Mouse (Mus musculus) forebrain, embryonic 16.5 days (tissue): ENCODE data around the gene Il2rg. TPM values are rescaled to one million over a fixed set of nuclear protein-coding genes. Genes with fewer than 3 reads are reported as not detected.

Experiments
- ATAC-seq: fragments of 200-750 bp; cut with Nextera tagmentation; 2 replicates; pipeline ENCODE4 v1.8.0; 2017; ENCODE audit warnings: mild to moderate bottlenecking, moderate library complexity
- H3K27ac ChIP-seq: fragments of 300-500 bp; sonication (generic); 2 replicates; pipeline ENCODE4 v1.5.1; 2014; ENCODE audit warnings: low read length, control low read depth
- H3K27me3 ChIP-seq: fragments of 300-500 bp; sonication (generic); replicated peaks from 2 replicates; pipeline ENCODE4 v1.6.1; 2014; ENCODE audit warnings: low read length; ENCODE audit not compliant: control insufficient read depth, insufficient read depth
- H3K36me3 ChIP-seq: fragments of 300-500 bp; sonication (generic); 2 replicates; pipeline ENCODE4 v1.6.1; 2014; ENCODE audit not compliant: control insufficient read depth, insufficient read depth
- H3K4me1 ChIP-seq: fragments of 300-500 bp; sonication (generic); replicated peaks from 2 replicates; pipeline ENCODE4 v1.6.1; 2014; ENCODE audit warnings: low read length; ENCODE audit not compliant: control insufficient read depth, insufficient read depth
- H3K4me2 ChIP-seq: fragments of 300-500 bp; sonication (generic); 2 replicates; pipeline ENCODE4 v1.6.1; 2014; ENCODE audit warnings: mild to moderate bottlenecking, low read length, control low read depth
- H3K4me3 ChIP-seq: fragments of 300-500 bp; sonication (generic); replicated peaks from 2 replicates; pipeline ENCODE4 v1.5.1; 2014; ENCODE audit warnings: mild to moderate bottlenecking, low read length, control low read depth
- H3K9ac ChIP-seq: fragments of 300-500 bp; sonication (generic); replicated peaks from 2 replicates; pipeline ENCODE4 v1.6.1; 2014; ENCODE audit warnings: low read depth, low read length, control low read depth
- H3K9me3 ChIP-seq: fragments of 300-500 bp; sonication (generic); 2 replicates; pipeline ENCODE4 v1.6.1; 2016; ENCODE audit warnings: low read length; ENCODE audit not compliant: control insufficient read depth
- WGBS: fragments of 180-500 bp; shearing (Covaris S2); extraction: QIAGEN DNeasy Blood & Tissue Kit; methylation state at CpG from one replicate; pipeline ENCODE4 v1.1.7; 2014; 5-methylcytosine and 5-hydroxymethylcytosine counted together
- polyA plus RNA-seq: library from polyadenylated mRNA; unstranded; fragments of >200 nt; fragmentation: Nextera tagmentation; extraction: Ambion mirVana; gene quantifications from 2 replicates; pipeline ENCODE4 v1.2.1, GENCODE M21; 2015

Il2rg gene
- polyA plus RNA-seq, 1 experiment from 2014 or later = 4.4 TPM

DNA sequence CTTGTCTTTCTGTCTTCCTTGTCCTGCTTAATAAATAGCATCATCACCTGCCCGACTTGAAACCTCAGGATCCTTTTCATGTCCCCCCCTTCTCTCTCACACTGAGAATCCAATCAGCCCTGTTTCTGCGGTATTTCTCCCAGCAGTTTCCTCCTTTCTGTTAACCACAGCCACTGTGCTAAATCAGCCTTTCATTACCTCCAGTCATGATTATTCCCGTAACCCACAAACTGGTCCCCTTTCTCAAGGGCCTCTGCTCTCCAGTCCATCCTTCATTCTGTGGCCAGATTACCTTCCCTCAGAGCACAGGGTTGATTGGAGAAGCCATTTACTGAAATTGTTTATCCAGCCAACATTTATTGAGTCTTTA, 685 bp upstream of the Il2rg start, which contains the start of gene Gm20489:
Gm20489 (minus strand) TSS at position 269 of the 370 bp plus-strand sequence.
- Histone ChIP-seq H3K4me3 (no peak within 1 kb of the TSS), H3K27me3 (no peaks in the 10 kb centered on the region), H3K9ac (no peak within 1 kb of the TSS), H3K27ac (no peak within 1 kb of the TSS), H3K4me1 (no peaks in the 10 kb centered on the region), H3K36me3 (no peaks in the 10 kb centered on the region), H3K9me3 (no peaks in the 10 kb centered on the region), H3K4me2 (no peak within 1 kb of the TSS)
- no peak for ATAC-seq
- 69% methylated on average over 3 of the region's 3 CpGs for WGBS

DNA sequence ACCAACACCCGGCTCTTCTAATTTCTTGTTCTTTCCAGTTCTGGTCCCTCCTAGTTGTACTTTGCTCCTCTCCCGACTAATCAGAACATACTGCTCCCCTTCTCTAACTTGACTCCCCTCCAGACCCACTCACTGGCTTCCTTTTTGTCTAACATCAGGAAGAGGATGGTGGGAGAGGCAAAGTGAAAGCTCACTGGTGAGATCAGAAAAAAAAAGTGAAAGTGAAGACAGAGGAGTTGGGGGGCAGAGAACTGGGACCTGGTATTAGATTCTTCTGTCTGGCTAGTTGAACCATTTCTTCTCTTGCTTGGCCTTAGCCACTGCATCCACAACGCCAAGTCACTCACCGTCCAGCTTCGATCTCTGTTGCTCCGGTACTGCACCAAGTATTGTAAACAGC, 1.4 kb downstream of the Il2rg start:
- no peak overlapping the region for H3K27ac ChIP-seq
- 97% methylated on average over 6 of the region's 6 CpGs for WGBS

DNA sequence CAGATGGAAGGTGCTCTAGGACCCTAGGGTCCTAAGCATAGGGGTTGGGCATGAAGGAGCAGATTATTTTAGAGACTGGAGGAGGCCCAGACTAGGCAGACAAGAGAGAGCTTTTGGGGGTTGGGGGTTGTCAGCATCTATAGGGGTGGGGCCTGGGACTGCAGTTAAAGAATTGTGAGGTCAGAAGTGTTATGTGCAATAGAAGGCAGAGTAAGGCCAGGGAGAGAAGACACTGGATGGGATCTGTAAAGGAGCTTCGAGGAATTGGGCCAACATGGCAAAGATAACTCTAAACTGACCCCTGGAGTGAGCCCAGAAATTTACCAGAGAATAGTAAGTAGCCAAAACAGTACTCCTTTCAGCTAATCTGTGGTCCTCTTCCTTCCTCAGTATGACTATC, 4.2 kb downstream of the Il2rg start, which contains the start of gene Gm614:
Gm614 (minus strand) TSS at position 101 of the 400 bp plus-strand sequence.
- H3K9ac ChIP-seq = no peak within 1 kb of the TSS
- no peaks in the 10 kb centered on the region for H3K36me3 ChIP-seq
- no peak within 1 kb of the TSS for H3K4me2 ChIP-seq
- peaks cover 7% of the 10 kb centered on the region; the same call in 1 of the 2 replicates for H3K4me1 ChIP-seq
- ATAC-seq = no peak
- WGBS = 93% methylated on average over 1 of the region's 1 CpGs
- no peak within 1 kb of the TSS for H3K4me3 ChIP-seq
- H3K27ac ChIP-seq = no peak within 1 kb of the TSS
- no peaks in the 10 kb centered on the region for H3K27me3 ChIP-seq
- no peaks in the 10 kb centered on the region for H3K9me3 ChIP-seq

More for the DNA sequence above, 1.4 kb downstream of the Il2rg start:
- Histone ChIP-seq H3K9me3 (no peaks in the 10 kb centered on the region), H3K9ac (no peak overlapping the region), H3K4me3 (no peak overlapping the region), H3K27me3 (no peaks in the 10 kb centered on the region), H3K4me1 (no peaks in the 10 kb centered on the region), H3K4me2 (no peak overlapping the region), H3K36me3 (no peaks in the 10 kb centered on the region)
- no peak for ATAC-seq

DNA sequence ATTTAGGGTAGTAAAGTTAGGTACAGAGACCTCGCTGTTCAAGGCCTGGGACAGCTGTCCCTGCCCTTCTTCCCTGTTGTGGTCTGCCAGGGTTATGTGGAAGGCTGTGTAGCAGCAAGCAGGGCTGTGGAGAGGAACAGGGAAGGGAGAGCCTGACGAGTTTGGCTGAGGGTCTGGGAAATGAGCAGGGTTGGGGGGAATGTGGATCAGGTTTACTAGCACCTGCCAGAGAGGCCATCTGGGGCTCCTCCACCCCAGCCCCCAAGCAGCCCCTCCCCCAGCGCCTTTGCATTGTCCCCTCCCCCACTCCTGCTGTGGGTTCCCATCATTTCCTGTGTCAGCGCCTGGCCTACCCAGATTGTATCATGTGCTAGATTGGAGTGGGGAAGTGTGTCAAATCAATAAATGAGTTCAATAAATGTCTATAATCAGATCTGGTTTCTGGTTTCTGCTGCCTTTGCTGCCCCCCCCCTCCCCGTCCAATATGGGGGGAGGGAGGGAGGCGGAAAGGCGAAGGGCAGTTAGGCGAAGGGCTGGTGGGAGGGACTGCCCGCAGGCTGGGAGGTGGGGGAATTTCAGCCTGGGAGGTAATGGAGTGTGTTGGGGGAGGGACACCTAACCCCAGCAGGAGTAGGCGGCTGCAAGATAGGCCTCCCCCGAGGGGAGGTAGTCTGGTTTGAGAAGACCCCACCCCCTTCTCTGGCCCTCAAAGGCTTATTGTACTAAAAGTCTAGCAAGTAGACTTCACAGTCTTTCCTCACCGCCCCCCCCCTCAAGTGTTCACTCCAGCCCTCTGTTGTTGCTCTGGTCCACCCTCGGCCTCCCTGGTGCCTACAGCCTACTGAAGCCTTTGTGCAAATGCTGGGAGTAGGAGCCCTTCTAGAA, 7.4 kb downstream of the Il2rg start:
- H3K4me3 ChIP-seq = no peak overlapping the region
- peak; percentile 47 for ATAC-seq
- peak overlapping the region; percentile 28; the same call in 1 of the 2 replicates for H3K27ac ChIP-seq
- no peaks in the 10 kb centered on the region for H3K27me3 ChIP-seq
- H3K4me1 ChIP-seq = peaks cover 7% of the 10 kb centered on the region; the same call in 1 of the 2 replicates
- no peaks in the 10 kb centered on the region for H3K36me3 ChIP-seq
- 17% methylated on average over 9 of the region's 13 CpGs for WGBS
- no peak overlapping the region for H3K9ac ChIP-seq
- H3K4me2 ChIP-seq = no peak overlapping the region
- no peaks in the 10 kb centered on the region for H3K9me3 ChIP-seq

DNA sequence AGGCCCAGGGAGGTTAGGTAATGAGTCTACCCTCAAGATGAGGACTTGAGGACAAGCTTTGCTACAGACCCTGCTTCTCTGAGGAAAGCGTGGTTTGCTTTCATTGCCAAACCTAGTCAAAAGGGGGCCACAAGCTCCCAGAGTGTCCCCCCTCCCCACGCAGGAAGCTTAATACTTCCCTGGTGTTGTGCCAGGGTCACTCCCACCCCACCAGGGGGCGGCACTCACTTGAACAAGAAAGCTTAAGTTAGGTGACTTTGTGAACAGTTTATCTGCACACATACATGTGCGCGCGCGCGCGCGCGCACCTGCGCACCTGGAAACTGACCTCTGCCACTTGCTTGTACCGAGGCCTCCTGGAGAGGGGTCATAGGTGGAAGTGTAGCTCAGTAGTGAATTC, 11.5 kb downstream of the Il2rg start:
- Histone ChIP-seq H3K4me3 (no peak overlapping the region), H3K27ac (no peak overlapping the region), H3K27me3 (no peaks in the 10 kb centered on the region), H3K9me3 (no peaks in the 10 kb centered on the region), H3K4me2 (no peak overlapping the region), H3K4me1 (peaks cover 12% of the 10 kb centered on the region), H3K9ac (no peak overlapping the region), H3K36me3 (no peaks in the 10 kb centered on the region)
- 83% methylated on average over 13 of the region's 13 CpGs for WGBS
- no peak for ATAC-seq

DNA sequence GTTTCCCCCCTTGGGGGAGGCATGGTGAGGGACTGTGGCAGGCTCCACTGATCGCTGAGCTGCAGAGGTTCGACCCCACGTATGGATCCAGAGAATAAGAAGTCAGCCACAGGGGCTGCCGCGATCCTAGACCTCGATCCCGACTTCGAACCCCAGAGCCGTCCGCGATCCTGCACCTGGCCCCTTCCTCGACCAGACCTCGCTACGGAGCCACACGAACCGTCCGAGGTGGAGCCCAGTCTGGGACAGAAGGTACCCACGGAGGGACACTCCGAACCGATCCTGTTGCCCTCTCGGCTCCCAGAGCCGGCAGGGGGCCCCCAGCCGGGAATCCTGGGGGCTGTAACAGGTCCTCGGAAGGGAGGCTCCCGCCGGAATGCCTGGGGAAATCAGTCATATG, 13.3 kb downstream of the Il2rg start:
- WGBS = 18% methylated on average over 25 of the region's 26 CpGs
- H3K4me1 ChIP-seq = peaks cover 5% of the 10 kb centered on the region; the same call in 1 of the 2 replicates
- H3K4me3 ChIP-seq = peak overlapping the region; percentile 54
- no peaks in the 10 kb centered on the region for H3K9me3 ChIP-seq
- ATAC-seq = peak; percentile 34
- H3K27me3 ChIP-seq = no peaks in the 10 kb centered on the region
- H3K27ac ChIP-seq = no peak overlapping the region
- peak overlapping the region; percentile 71 for H3K4me2 ChIP-seq
- peak overlapping the region; percentile 53 for H3K9ac ChIP-seq
- H3K36me3 ChIP-seq = no peaks in the 10 kb centered on the region

DNA sequence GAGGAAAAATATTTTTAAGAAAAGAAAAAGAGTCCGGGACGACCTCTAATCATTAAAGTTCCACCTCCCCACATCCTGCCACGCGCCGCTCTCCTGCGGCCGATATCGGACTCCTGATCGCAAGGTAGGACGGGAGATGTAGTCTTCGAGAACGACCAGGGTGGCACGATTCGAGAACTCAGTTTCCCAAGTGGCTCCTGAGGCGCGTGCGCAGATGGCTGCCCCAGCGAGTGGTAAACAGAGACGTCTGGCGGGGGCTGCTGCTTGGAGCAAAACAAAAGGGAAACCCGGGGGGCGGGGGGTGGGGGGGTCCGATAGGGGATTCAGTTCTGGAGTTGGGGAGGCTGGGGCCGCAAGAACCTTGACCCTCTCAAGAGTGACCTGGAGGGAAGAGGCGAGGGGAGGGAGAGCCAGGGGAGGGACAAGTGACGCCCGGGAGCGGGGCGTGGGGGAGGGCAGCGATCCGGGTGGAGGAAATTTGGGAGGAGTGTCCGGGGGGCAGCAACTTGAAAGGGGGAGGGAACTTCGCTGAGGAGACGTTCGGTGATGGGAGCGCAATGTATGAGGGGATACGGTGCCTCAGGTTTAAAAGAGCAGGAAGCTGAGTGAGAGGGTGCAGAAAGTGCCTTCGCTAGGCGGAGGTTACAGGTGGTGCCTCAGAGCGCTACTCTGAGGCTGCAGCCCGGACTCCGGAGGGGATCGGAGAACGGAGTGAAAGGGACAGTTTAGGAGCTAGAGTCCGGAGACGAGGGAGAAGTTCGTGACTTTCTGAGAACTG, 13.9 kb downstream of the Il2rg start, which contains the start of gene Foxo4:
Foxo4 (plus strand) TSS at position 577 of the 778 bp plus-strand sequence.
- WGBS = 23% methylated on average over 46 of the region's 47 CpGs
- Histone ChIP-seq H3K4me3 (peak within 1 kb of the TSS; percentile 54), H3K4me1 (peaks cover 5% of the 10 kb centered on the region; the same call in 1 of the 2 replicates), H3K9me3 (no peaks in the 10 kb centered on the region), H3K36me3 (no peaks in the 10 kb centered on the region), H3K27ac (no peak within 1 kb of the TSS), H3K9ac (peak within 1 kb of the TSS; percentile 53), H3K4me2 (peak within 1 kb of the TSS; percentile 71), H3K27me3 (no peaks in the 10 kb centered on the region)
- ATAC-seq = peak; percentile 96

DNA sequence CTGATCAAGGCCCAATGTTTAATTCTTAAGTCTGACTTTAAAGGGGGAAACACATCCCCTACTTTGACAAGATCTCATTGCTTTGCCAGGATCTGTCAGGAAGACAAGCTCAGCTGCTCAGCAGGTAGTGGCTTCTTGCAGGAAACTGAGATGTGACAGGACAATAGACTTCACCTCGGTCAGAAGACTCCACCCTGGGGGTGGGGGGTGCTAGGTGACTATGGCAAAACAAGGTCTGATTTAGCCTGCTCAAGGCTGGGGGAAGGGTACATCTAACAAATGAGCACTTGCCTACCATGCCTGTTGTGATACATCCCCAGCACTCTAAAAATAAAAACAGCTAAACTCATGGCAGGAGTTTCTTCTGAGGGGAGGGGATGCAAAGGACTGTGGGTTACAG, 23.0 kb downstream of the Il2rg start:
- no peaks in the 10 kb centered on the region for H3K27me3 ChIP-seq
- H3K4me3 ChIP-seq = no peak overlapping the region
- no peak for ATAC-seq
- no peak overlapping the region for H3K4me2 ChIP-seq
- no peaks in the 10 kb centered on the region for H3K4me1 ChIP-seq
- no peak overlapping the region for H3K27ac ChIP-seq
- H3K9ac ChIP-seq = no peak overlapping the region
- 42% methylated on average over 1 of the region's 1 CpGs for WGBS
- H3K9me3 ChIP-seq = no peaks in the 10 kb centered on the region
- H3K36me3 ChIP-seq = no peaks in the 10 kb centered on the region

DNA sequence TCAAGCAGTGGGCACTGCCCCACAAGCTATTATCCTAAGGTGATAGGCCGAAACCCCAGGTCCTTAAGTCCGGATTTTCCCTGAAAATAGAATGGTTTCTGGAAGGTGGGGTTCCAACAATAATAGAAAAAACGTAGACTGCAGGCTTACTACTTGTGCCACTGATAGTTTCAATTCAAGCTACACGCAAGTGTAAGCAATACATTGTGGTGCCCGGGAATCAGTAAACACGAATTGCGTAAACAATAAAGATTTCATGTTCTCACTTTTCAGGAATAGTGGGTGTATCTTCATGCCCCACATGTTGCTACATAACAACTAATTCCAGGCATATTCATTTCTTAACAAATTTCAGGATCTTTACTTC, 45.3 kb downstream of the Il2rg start:
- no peak; the same call in 1 of the 2 replicates for ATAC-seq
- Histone ChIP-seq H3K36me3 (no peaks in the 10 kb centered on the region), H3K27ac (peak overlapping the region; percentile 61; the same call in 1 of the 2 replicates), H3K4me2 (peak overlapping the region; percentile 55), H3K4me1 (peaks cover 8% of the 10 kb centered on the region), H3K4me3 (peak overlapping the region; percentile 45), H3K9ac (peak overlapping the region; percentile 45), H3K27me3 (no peaks in the 10 kb centered on the region), H3K9me3 (no peaks in the 10 kb centered on the region)
- 23% methylated on average over 7 of the region's 7 CpGs for WGBS
